Mouse (Mus musculus) thymus, adult 2 months (tissue): ENCODE measurements around the gene Prtn3.

Source experiments
- CTCF ChIP-seq: fragments of 200-500 bp; IDR thresholded peaks from 2 replicates; pipeline ENCODE4 v1.5.1; 2012; ENCODE audit warnings: mild to moderate bottlenecking, control low read depth, low read length, moderate library complexity, borderline replicate concordance; ENCODE audit not compliant: control insufficient read depth, poor library complexity, insufficient read depth; ENCODE audit errors: extremely low read depth
- POLR2A ChIP-seq: fragments of 200-500 bp; IDR thresholded peaks from 2 replicates; pipeline ENCODE4 v1.6.1; 2012; ENCODE audit warnings: mild to moderate bottlenecking, low read length, control low read depth, moderate library complexity; ENCODE audit not compliant: control insufficient read depth, poor library complexity, insufficient read depth; ENCODE audit errors: extremely low read depth

GRCm38 (mm10) chr10:79928907-79929701 lies 54.8 kb downstream of the Prtn3 start:
- no peak for TF ChIP-seq CTCF
- TF ChIP-seq POLR2A, result no peak
